Mouse (Mus musculus) cerebellum, postnatal 4 days (tissue): ENCODE data around the gene Tm9sf4.

ENCODE experiments used
- DNase-seq, 2 experiments: peaks; one replicate each; pipeline ENCODE4 v3.0.0; 2022; ENCODE audit warnings: low spot score in 2 of 2, mixed read lengths in 1 of 2

The Tm9sf4 gene

GRCm38 (mm10) chr2:153259030-153259863 lies 98.1 kb downstream of the Tm9sf4 start:
- no peak for DNase-seq
